In genomic region chr13:108063374-108064134, GRCm38 (mm10) we compare ENCODE assay signal across 18 mouse cellular contexts. TPM values are rescaled to one million over a fixed set of nuclear protein-coding genes. Genes with fewer than 3 reads are reported as not detected.
DNase-seq lines count a peak whose midpoint lies in the region; ATAC-seq and TF ChIP-seq lines count a peak whose summit lies in the region.
"Had no signal": no experiment of that assay in that cellular context is flagged by ENCODE, and none has a peak within 500 bp of the region (broad histone marks: within the 10 kb centered on the region; RNA-seq: fewer than 3 reads in every experiment).

No protein-coding gene starts in this region.

- no peaks in the 10 kb centered on the region for H3K27me3 ChIP-seq in hindbrain, embryonic 11.5 days (ENCODE audit: control insufficient read depth, insufficient read depth, low read length)
- H3K27me3 ChIP-seq in hindbrain, postnatal 0 days (ENCODE audit: insufficient read depth, low read length) = no peaks in the 10 kb centered on the region
- H3K27me3 ChIP-seq in intestine, embryonic 16.5 days (replicated peaks; ENCODE audit: control insufficient read depth, insufficient read depth, low read length) = no peaks in the 10 kb centered on the region
- H3K27me3 ChIP-seq: embryonic facial prominence, embryonic 13.5 days; kidney, embryonic 15.5 days had no signal

- no peaks in the 10 kb centered on the region for H3K36me3 ChIP-seq in hindbrain, embryonic 11.5 days (ENCODE audit: control insufficient read depth, insufficient read depth, low read length)
- H3K36me3 ChIP-seq in hindbrain, postnatal 0 days (ENCODE audit: insufficient read depth, low read length) = no peaks in the 10 kb centered on the region
- H3K36me3 ChIP-seq in intestine, embryonic 16.5 days (ENCODE audit: control insufficient read depth, insufficient read depth, low read length) = no peaks in the 10 kb centered on the region
- H3K36me3 ChIP-seq: embryonic facial prominence, embryonic 13.5 days; kidney, embryonic 15.5 days; limb, embryonic 10.5 days had no signal

- peaks cover 3% of the 10 kb centered on the region for H3K4me1 ChIP-seq in hindbrain, embryonic 11.5 days (replicated peaks; ENCODE audit: control insufficient read depth, insufficient read depth, low read length)
- peaks cover 7% of the 10 kb centered on the region; the same call in 1 of the 2 replicates for H3K4me1 ChIP-seq in hindbrain, postnatal 0 days (ENCODE audit: insufficient read depth, low read length)
- no peaks in the 10 kb centered on the region; the same call in 1 of the 2 replicates for H3K4me1 ChIP-seq in intestine, embryonic 16.5 days (ENCODE audit: control insufficient read depth, insufficient read depth, low read length)
- H3K4me1 ChIP-seq: limb, embryonic 10.5 days had no signal

- peak overlapping the region; percentile 70 for H3K27ac ChIP-seq in hindbrain, embryonic 11.5 days (ENCODE audit: low read depth, low read length)
- H3K27ac ChIP-seq in hindbrain, postnatal 0 days = no peak overlapping the region
- no peak overlapping the region for H3K27ac ChIP-seq in intestine, embryonic 16.5 days (ENCODE audit: low read length)
- H3K27ac ChIP-seq: embryonic facial prominence, embryonic 13.5 days; kidney, embryonic 15.5 days; limb, embryonic 10.5 days; macrophage had no signal

- peak; percentile 23 to 46 for DNase-seq in kidney, postnatal 4 days
- DNase-seq in kidney, postnatal 10 days = no peak
- DNase-seq in hindbrain, embryonic 11.5 days (ENCODE audit: low spot score) = no peak
- no peak for DNase-seq in hindbrain, postnatal 0 days (ENCODE audit: low spot score)
- DNase-seq in lung, postnatal 4 days = peak; percentile 36 to 85
- DNase-seq: cerebellum, adult 8-10 months; gastrocnemius, postnatal 25 days; heart, postnatal 10 days; retina, postnatal 1 day; right cerebral cortex, postnatal 4 days; thymus, postnatal 4 days had no signal

- H3K9ac ChIP-seq in hindbrain, embryonic 11.5 days (ENCODE audit: low read depth, low read length) = 0 out of 2 replicates have a peak overlapping the region, but pooled peaks have one; percentile 8
- no peak overlapping the region for H3K9ac ChIP-seq in hindbrain, postnatal 0 days (replicated peaks; ENCODE audit: low read length)
- H3K9ac ChIP-seq in intestine, embryonic 16.5 days (ENCODE audit: low read depth, low read length) = no peak overlapping the region
- H3K9ac ChIP-seq: embryonic facial prominence, embryonic 13.5 days; kidney, embryonic 15.5 days had no signal

- peak; percentile 46; the same call in 1 of the 2 replicates for ATAC-seq in hindbrain, embryonic 11.5 days (ENCODE audit: low FRiP score)
- ATAC-seq in hindbrain, postnatal 0 days = no peak
- no peak for ATAC-seq in intestine, embryonic 16.5 days
- ATAC-seq in activated CD4-positive, CD25-positive, alpha-beta regulatory T cell, adult 4 months = no peak

- WGBS in hindbrain, embryonic 11.5 days = 74% methylated on average over 11 of the region's 11 CpGs
- 53% methylated on average over 11 of the region's 11 CpGs for WGBS in hindbrain, postnatal 0 days
- 73% methylated on average over 11 of the region's 11 CpGs for WGBS in intestine, embryonic 16.5 days

- H3K4me3 ChIP-seq in hindbrain, embryonic 11.5 days (ENCODE audit: low read depth, low read length) = no peak overlapping the region
- no peak overlapping the region for H3K4me3 ChIP-seq in hindbrain, postnatal 0 days (ENCODE audit: low read length)
- no peak overlapping the region for H3K4me3 ChIP-seq in intestine, embryonic 16.5 days (ENCODE audit: low read length)
- H3K4me3 ChIP-seq: embryonic facial prominence, embryonic 13.5 days; kidney, embryonic 15.5 days; limb, embryonic 10.5 days had no signal

- no peak overlapping the region for H3K4me2 ChIP-seq in hindbrain, embryonic 11.5 days (replicated peaks; ENCODE audit: low read depth, low read length)
- no peak overlapping the region for H3K4me2 ChIP-seq in hindbrain, postnatal 0 days (ENCODE audit: low read depth, low read length)
- H3K4me2 ChIP-seq in intestine, embryonic 16.5 days (ENCODE audit: low read depth, low read length) = no peak overlapping the region
- H3K4me2 ChIP-seq: embryonic facial prominence, embryonic 13.5 days; kidney, embryonic 15.5 days; liver, embryonic 11.5 days had no signal

- peak; percentile 15; the same call in 1 of the 2 replicates for TF ChIP-seq CTCF in hindbrain, postnatal 0 days (IDR thresholded peaks at IDR 0.05; ENCODE audit: low read depth)

- H3K9me3 ChIP-seq in hindbrain, embryonic 11.5 days (ENCODE audit: control insufficient read depth, low read length) = no peaks in the 10 kb centered on the region
- no peaks in the 10 kb centered on the region for H3K9me3 ChIP-seq in hindbrain, postnatal 0 days (ENCODE audit: low read length)
- no peaks in the 10 kb centered on the region for H3K9me3 ChIP-seq in intestine, embryonic 16.5 days (ENCODE audit: control insufficient read depth, low read length)
- H3K9me3 ChIP-seq: embryonic facial prominence, embryonic 13.5 days; kidney, embryonic 15.5 days; limb, embryonic 10.5 days had no signal

RNA-seq across cellular contexts. Expression of gene Smim15, which starts 19.3 kb away (rescaled TPM):
- 66.2 and 69.8 TPM in 2 replicates for polyA plus RNA-seq in hindbrain, embryonic 11.5 days (2014; fragmentation: Nextera tagmentation; extraction: Ambion mirVana)
- 26.3 and 34.6 TPM in 2 replicates for total RNA-seq in hindbrain, postnatal 0 days (2014; rRNA removed)
- 41.2 and 43.6 TPM in 2 replicates for polyA plus RNA-seq in hindbrain, postnatal 0 days (2015; fragmentation: Nextera tagmentation; extraction: Ambion mirVana)
- 47.4 and 50.6 TPM in 2 replicates for polyA plus RNA-seq in intestine, embryonic 16.5 days (2015; fragmentation: Nextera tagmentation; extraction: Ambion mirVana)
- 100 to 1,000 TPM in 1 of 2 experiments, 10 to 100 TPM in 1; 94.4 to 104 TPM for polyA plus RNA-seq in activated CD4-positive, CD25-positive, alpha-beta regulatory T cell, adult 4 months (2017; shearing (Covaris generic))

Comparison
In these comparisons a context has a peak if more than half of its experiments do, and no peak if none do; other contexts are left out.
1. DNase-seq: peak in kidney, postnatal 4 days (2 of 2) and lung, postnatal 4 days (2 of 2); none in kidney, postnatal 10 days (single experiment), hindbrain, embryonic 11.5 days (single experiment) and hindbrain, postnatal 0 days (single experiment).